Mouse (Mus musculus) kidney, adult 11 months (tissue): ENCODE results near the gene Frmd4b.
"Not testable (repeated sequence)": the region's sequence is repeated elsewhere in the genome, so short reads cannot be mapped to it uniquely, and the experiment has no call there.

ENCODE experiments used
- DNase-seq: peaks from one replicate; pipeline ENCODE4 v3.0.0; 2022

Frmd4b gene

DNA sequence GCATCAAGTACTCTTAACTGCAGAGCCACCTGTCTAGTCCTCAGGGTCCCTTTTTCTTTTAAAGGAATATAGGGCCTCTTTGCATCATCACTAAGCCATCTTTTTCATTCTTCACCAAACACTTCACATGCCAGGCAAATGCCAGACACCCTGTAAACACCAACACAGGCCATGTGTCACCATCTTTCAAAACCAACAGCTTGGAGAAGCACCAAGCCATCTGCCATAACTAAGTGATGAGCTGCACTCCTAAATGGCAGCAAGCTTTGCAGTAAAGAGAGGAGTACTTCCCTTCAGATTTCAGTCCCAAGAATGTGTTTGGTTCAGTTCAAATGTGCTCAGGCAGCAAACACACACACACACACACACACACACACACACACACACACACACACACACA, 154.9 kb downstream of the Frmd4b start:
- DNase-seq, result no peak

DNA sequence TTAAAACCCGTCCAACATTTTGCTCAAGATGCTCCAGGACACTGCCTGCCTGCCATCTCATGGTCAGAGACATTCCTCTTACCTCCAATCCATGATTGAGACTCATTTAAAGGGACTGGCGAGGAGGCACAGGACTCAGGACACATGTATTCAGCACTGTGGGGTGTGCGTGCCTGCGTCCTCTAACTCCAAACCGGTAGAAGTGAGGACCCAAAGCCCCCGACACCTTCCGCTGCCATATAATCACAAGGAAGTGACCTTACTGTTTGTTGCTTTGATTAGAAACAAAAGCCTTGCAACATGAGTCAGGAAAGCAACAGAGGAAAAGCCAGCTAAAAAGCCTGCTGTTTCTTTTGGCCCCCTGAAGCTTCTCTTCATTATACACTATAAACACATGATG, 158.2 kb downstream of the Frmd4b start:
- DNase-seq, result no peak

DNA sequence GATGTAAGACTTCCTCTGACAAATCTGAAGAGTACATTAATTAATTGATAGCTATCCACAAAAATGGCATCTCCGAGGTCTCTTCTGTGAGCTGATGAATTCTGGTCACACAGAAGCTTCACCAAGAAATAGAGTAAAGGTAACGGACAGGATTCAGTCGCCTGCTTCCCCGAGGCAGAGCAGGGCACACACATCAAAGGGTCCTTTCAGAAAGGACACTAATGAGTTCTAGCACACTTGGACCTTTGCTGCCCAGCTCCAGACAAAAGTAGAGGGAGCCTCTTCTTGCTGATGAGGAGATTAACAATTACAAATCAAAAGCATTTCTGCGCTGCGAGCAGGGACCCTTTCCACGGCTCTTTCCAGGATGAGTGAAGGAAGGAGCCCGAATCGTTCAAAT, 159.0 kb downstream of the Frmd4b start:
- DNase-seq, result no peak

DNA sequence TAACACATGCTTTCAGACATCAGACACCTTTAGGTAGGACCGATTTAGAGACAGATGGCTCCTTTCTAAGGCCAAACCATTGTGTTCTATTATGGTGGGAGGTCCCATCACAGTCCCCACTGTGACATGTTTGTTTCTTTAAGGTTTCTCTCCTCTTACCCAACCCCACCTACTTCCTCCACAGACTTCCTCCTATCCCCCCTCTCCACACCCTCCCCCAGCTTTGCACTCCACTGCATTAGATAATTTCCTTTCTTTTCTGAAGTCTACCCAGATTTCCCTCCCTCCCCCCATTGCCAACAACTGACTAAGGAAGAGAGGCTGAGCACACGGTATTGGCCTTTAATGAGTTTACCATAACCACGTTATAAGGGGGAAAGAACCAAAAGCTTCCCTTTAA, 159.4 kb downstream of the Frmd4b start:
- DNase-seq, result no peak

- peak; percentile 41 for DNase-seq
These were observed 160.1 kb downstream of the Frmd4b start for GRCm38 (mm10) chr6:97457210-97457609.

GRCm38 (mm10) chr6:97452223-97452622, 165.1 kb downstream of the Frmd4b start:
- DNase-seq, result no peak

- DNase-seq, result no peak
These were observed 167.5 kb downstream of the Frmd4b start for GRCm38 (mm10) chr6:97449806-97450205.

- peak; percentile 88 for DNase-seq
These were observed 170.3 kb downstream of the Frmd4b start for GRCm38 (mm10) chr6:97447020-97447419.

GRCm38 (mm10) chr6:97444145-97444544, 173.2 kb downstream of the Frmd4b start:
- DNase-seq, result no peak

GRCm38 (mm10) chr6:97443522-97443921, 173.8 kb downstream of the Frmd4b start:
- no peak for DNase-seq

GRCm38 (mm10) chr6:97441357-97441756, 176.0 kb downstream of the Frmd4b start:
- DNase-seq, result no peak

DNA sequence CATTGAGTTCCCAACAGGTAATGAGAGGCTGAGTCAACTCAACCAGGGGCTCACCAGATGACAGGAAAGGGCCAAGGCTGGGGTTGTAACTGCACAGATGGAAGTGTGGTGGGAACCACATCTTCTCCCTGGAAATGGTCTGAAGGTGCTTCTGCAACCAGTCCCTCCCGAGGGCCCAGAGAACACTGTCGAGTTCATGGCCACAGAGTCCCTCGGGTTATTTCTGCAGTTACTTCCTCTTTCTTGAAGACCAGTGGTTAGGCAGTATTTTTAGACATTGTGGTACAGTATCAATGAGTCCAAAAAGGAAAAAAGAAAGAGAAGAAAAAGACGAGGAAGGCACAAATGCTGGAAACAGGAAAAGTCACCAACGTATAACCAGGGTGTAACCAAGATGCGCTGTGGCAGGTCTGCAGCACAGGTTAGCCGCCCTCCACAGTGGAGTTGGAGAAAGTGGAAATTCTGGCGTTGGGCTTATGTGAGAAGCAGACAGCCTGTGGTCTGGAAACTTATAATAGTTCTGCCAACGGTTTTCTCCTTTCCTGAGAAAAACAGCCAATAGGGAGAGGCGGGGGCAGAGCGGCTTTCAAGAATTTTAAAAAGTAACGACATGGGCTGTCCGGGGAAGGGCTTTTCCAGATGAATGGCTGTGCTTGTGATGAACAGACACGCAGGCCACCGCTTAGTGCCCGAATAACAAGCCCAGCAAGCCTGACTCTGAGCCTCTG, 178.3 kb downstream of the Frmd4b start:
- no peak for DNase-seq

DNA sequence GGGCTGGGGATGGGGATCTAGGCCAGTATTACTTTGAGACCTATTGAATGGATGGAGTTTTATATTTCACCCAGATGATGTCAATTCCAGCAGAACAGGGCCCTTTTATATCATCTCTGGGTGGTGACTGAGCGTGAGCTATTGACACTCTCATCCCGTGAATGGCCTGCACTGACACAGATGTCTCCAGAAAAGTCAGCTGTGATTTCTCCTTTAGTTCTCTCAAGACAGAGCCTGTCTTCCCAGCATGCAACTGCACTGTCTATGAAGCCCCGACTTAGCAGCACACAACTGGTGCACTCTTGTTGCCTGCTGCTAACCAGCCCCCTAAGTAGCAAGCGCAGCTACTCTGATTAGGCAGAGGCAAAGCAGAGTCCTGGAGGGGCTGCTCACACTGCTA, 182.6 kb downstream of the Frmd4b start:
- no peak for DNase-seq

DNA sequence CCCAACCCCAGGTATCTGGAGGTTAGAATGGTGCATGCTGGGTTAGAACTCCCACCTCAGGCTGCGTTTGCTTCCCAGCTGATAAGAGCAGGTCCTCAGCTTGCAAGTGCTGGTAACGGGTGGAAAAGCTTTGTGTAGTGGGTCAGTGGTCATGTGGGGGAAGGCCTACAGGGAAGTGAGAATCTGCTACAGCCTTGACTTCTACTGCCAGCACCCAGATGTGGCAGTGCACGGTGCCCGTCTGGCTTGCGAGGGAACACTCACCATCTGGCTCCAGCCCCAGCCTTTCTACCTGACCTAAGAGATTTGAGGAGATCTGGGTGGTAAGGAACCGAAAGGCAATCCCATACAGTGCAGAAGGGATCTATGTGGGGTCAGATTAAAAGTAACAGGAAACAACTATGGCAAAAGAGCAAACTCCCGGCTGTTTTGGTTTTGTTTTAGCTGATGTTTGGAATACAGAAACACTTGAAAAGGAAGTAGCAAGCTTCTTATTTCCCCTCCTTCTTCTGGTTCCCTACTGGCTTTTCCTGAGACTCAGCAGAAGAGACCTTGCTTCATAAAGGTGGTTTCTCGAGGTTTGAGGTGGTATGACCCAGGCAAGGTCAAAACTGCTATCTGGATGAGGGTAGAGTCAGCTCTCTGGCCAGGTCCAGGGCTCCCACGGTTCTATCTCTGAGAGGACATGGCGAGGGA, 185.9 kb downstream of the Frmd4b start:
- no peak for DNase-seq

DNA sequence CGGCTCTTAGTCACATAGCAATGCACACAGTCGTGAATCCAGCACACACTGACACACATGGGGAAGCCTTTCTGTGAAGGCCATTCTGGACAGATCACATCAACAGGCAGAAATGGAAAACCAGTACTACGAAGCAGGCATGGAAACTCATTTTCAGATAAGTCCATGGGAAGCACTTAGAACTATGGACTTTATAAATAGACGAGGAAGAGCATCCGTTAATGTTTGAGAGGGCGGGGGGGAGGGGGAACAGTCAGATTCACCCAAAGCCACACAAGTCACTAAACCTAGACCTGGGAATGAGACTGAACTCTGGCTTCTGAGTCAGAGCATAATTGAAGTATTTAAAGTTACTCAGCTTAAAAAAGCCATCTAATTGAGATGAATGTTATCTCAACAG, 186.8 kb downstream of the Frmd4b start:
- no peak for DNase-seq

GRCm38 (mm10) chr6:97429688-97430343, 187.5 kb downstream of the Frmd4b start:
- DNase-seq, result no peak

GRCm38 (mm10) chr6:97419771-97420446, 197.4 kb downstream of the Frmd4b start:
- peak; percentile 65 for DNase-seq

GRCm38 (mm10) chr6:97416972-97417554, 200.3 kb downstream of the Frmd4b start:
- peak; percentile 49 for DNase-seq

DNA sequence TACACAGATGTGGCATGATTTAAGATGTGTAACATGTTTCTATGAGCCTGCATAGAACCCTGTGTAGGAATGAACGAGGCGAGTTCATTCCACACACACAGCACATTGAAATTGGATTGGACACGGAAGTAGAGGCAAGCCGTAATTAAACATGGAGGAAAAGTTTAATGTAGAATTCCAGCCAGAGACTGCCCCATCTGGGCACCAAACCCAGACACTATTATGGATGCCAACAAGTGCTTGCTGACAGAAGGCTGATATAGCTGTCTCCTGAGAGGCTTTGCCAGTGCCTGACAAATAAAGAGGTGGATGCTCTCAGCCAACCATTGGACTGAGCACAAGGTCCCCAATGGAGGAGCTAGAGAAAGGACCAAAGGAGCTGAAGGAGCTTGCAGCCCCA, 201.8 kb downstream of the Frmd4b start:
- not testable (repeated sequence) for DNase-seq

GRCm38 (mm10) chr6:97413453-97413852, 203.9 kb downstream of the Frmd4b start:
- peak; percentile 36 for DNase-seq

DNA sequence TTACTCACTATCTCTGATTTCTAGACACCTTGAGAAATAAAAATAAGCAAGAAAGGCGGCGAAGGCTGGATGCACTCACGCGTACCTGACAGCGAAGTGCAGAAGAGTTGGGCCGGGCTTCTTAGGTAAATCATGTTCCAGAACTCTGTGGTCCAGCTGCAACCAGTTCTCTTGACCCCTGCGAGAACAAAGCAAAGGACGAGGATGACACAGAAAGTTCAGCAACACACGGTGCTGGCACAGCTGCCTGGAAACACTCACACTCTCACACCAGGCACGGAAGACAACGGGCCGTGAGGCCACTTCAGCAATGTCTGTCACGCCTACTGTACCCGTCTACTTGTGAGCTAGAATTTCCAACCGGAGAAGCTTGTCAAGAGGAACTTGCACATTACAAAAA, 204.9 kb downstream of the Frmd4b start:
- DNase-seq, result no peak

- no peak for DNase-seq
These were observed 206.0 kb downstream of the Frmd4b start for GRCm38 (mm10) chr6:97411327-97411726.
